Mouse (Mus musculus): Measurements from ENCODE around the gene Fndc11. TPM values are rescaled to one million over a fixed set of nuclear protein-coding genes. Genes with fewer than 3 reads are reported as not detected.

Gene Fndc11
- polyA plus RNA-seq, 1 experiment from 2014 or later, result 0.33 TPM

- Histone ChIP-seq H3K27me3 (ENCODE audit: control insufficient read depth, insufficient read depth, low read depth, low read length) (no peaks in the 10 kb centered on the region), H3K4me3 (ENCODE audit: low read depth, low read length) (no peak overlapping the region), H3K4me1 (ENCODE audit: control insufficient read depth, low read depth, low read length) (no peaks in the 10 kb centered on the region), H3K9ac (ENCODE audit: low read depth, low read length) (no peak overlapping the region), H3K9me3 (replicated peaks; ENCODE audit: control insufficient read depth, low read length) (no peaks in the 10 kb centered on the region), H3K4me2 (ENCODE audit: low read depth, low read length) (no peak overlapping the region), H3K27ac (ENCODE audit: low read length) (no peak overlapping the region), H3K36me3 (ENCODE audit: control insufficient read depth, insufficient read depth) (peaks cover 50% of the 10 kb centered on the region)
- 90% methylated on average over 2 of the region's 2 CpGs for WGBS (ENCODE audit: insufficient replicate concordance)
- ATAC-seq (ENCODE audit: low read depth), result no peak
Measured at GRCm38 (mm10) chr2:181266839-181267238, 47.0 kb downstream of the Fndc11 start.

GRCm38 (mm10) chr2:181272092-181272491 lies 52.3 kb downstream of the Fndc11 start:
- H3K36me3 ChIP-seq (ENCODE audit: control insufficient read depth, insufficient read depth), result peaks cover 33% of the 10 kb centered on the region
- no peaks in the 10 kb centered on the region for H3K27me3 ChIP-seq (ENCODE audit: control insufficient read depth, insufficient read depth, low read depth, low read length)
- no peak overlapping the region for H3K4me3 ChIP-seq (ENCODE audit: low read depth, low read length)
- ATAC-seq (ENCODE audit: low read depth), result no peak
- H3K4me2 ChIP-seq (ENCODE audit: low read depth, low read length), result no peak overlapping the region
- H3K4me1 ChIP-seq (ENCODE audit: control insufficient read depth, low read depth, low read length), result peaks cover 3% of the 10 kb centered on the region
- no peak overlapping the region for H3K9ac ChIP-seq (ENCODE audit: low read depth, low read length)
- no peak overlapping the region for H3K27ac ChIP-seq (ENCODE audit: low read length)
- no peaks in the 10 kb centered on the region for H3K9me3 ChIP-seq (replicated peaks; ENCODE audit: control insufficient read depth, low read length)
- 81% methylated on average over 2 of the region's 2 CpGs for WGBS (ENCODE audit: insufficient replicate concordance)

Other genes starting within 250 kb of the Fndc11 start
- gene Col20a1, start 233.5 kb upstream of the Fndc11 start, polyA plus RNA-seq (2015; fragmentation: Nextera tagmentation; extraction: Ambion mirVana), result 0.04 and 0.09 TPM in 2 replicates
- 0.79 and 1.4 TPM in 2 replicates for gene Chrna4, start 176.5 kb upstream of the Fndc11 start, polyA plus RNA-seq (2015; fragmentation: Nextera tagmentation; extraction: Ambion mirVana)
- 0.16 and 0.32 TPM in 2 replicates for gene Kcnq2, start 84.7 kb upstream of the Fndc11 start, polyA plus RNA-seq (2015; fragmentation: Nextera tagmentation; extraction: Ambion mirVana)
- not detected in 2 replicates for gene Eef1a2, start 63.0 kb upstream of the Fndc11 start, polyA plus RNA-seq (2015; fragmentation: Nextera tagmentation; extraction: Ambion mirVana)
- gene Ppdpf, start 32.8 kb upstream of the Fndc11 start, polyA plus RNA-seq (2015; fragmentation: Nextera tagmentation; extraction: Ambion mirVana), result 92.7 and 94.4 TPM in 2 replicates
- 0.15 and 0.27 TPM in 2 replicates for gene Ptk6, start 17.2 kb upstream of the Fndc11 start, polyA plus RNA-seq (2015; fragmentation: Nextera tagmentation; extraction: Ambion mirVana)
- 0.51 and 0.54 TPM in 2 replicates for gene Srms, start 6.8 kb upstream of the Fndc11 start, polyA plus RNA-seq (2015; fragmentation: Nextera tagmentation; extraction: Ambion mirVana)
- gene Helz2, start 22.0 kb downstream of the Fndc11 start, polyA plus RNA-seq (2015; fragmentation: Nextera tagmentation; extraction: Ambion mirVana), result 2.6 and 3.2 TPM in 2 replicates
- 9.4 and 9.8 TPM in 2 replicates for gene Gmeb2, start 68.0 kb downstream of the Fndc11 start, polyA plus RNA-seq (2015; fragmentation: Nextera tagmentation; extraction: Ambion mirVana)
- gene Stmn3, start 94.5 kb downstream of the Fndc11 start, polyA plus RNA-seq (2015; fragmentation: Nextera tagmentation; extraction: Ambion mirVana), result 0.08 and 0.32 TPM in 2 replicates
- gene Rtel1, start 99.7 kb downstream of the Fndc11 start, polyA plus RNA-seq (2015; fragmentation: Nextera tagmentation; extraction: Ambion mirVana), result 19.7 and 21.0 TPM in 2 replicates
- gene Zgpat, start 144.9 kb downstream of the Fndc11 start, polyA plus RNA-seq (2015; fragmentation: Nextera tagmentation; extraction: Ambion mirVana), result 8.8 and 10.5 TPM in 2 replicates
- gene Arfrp1, start 145.4 kb downstream of the Fndc11 start, polyA plus RNA-seq (2015; fragmentation: Nextera tagmentation; extraction: Ambion mirVana), result 17.1 and 20.7 TPM in 2 replicates
- gene Lime1, start 160.1 kb downstream of the Fndc11 start, polyA plus RNA-seq (2015; fragmentation: Nextera tagmentation; extraction: Ambion mirVana), result 4.7 and 6.3 TPM in 2 replicates
- 7.0 and 7.5 TPM in 2 replicates for gene Zbtb46, start 239.4 kb downstream of the Fndc11 start, polyA plus RNA-seq (2015; fragmentation: Nextera tagmentation; extraction: Ambion mirVana)